Mouse (Mus musculus) ES-E14 (cell line): ENCODE data around the gene Clmn. TPM values are rescaled to one million over a fixed set of nuclear protein-coding genes. Genes with fewer than 3 reads are reported as not detected.
"Not testable (repeated sequence)": the region's sequence is repeated elsewhere in the genome, so short reads cannot be mapped to it uniquely, and the experiment has no call there.

Experiments used
- DNase-seq: peaks from one replicate; pipeline ENCODE4 v3.0.0-alpha.2; 2013; ENCODE audit warnings: low read depth, low spot score
- H3K27ac ChIP-seq: 2 replicates; pipeline ENCODE4 v1.5.1; 2012; ENCODE audit warnings: low read depth, mild to moderate bottlenecking, low read length, moderate library complexity, mixed read lengths; ENCODE audit not compliant: poor library complexity, insufficient read depth, severe bottlenecking
- H3K36me3 ChIP-seq: 2 replicates; pipeline ENCODE4 v1.6.1; 2012; ENCODE audit warnings: mild to moderate bottlenecking, low read length, moderate library complexity, mixed read lengths; ENCODE audit not compliant: control insufficient read depth, poor library complexity, insufficient read depth, severe bottlenecking
- H3K4me1 ChIP-seq, 2 experiments: fragments of 150-350 bp in 1 of 2; sonication (generic) in 1 of 2; 2 replicates each; pipeline ENCODE4 v1.6.1; 2012; ENCODE audit warnings: low read length in 2 of 2, mild to moderate bottlenecking in 1 of 2, mixed read lengths in 1 of 2; ENCODE audit not compliant: control insufficient read depth in 2 of 2, insufficient read depth in 2 of 2, poor library complexity in 1 of 2
- H3K4me3 ChIP-seq, 2 experiments: fragments of 150-350 bp in 1 of 2; sonication (generic) in 1 of 2; 2 replicates each; pipeline ENCODE4 v1.5.1; 2012; ENCODE audit warnings: low read length in 2 of 2, low read depth in 1 of 2, mild to moderate bottlenecking in 1 of 2, mixed read lengths in 1 of 2; ENCODE audit not compliant: insufficient read depth in 1 of 2, poor library complexity in 1 of 2, severe bottlenecking in 1 of 2
- H3K9ac ChIP-seq: 2 replicates; pipeline ENCODE4 v1.6.1; 2012; ENCODE audit warnings: low read depth, mild to moderate bottlenecking, low read length, mixed read lengths; ENCODE audit not compliant: poor library complexity, insufficient read depth, severe bottlenecking
- H3K9me3 ChIP-seq: fragments of 150-350 bp; sonication (generic); 2 replicates; pipeline ENCODE4 v1.6.1; 2012; ENCODE audit warnings: low read depth, mild to moderate bottlenecking, low read length; ENCODE audit not compliant: control insufficient read depth, insufficient read depth
- CHD2 ChIP-seq: IDR thresholded peaks from 2 replicates; pipeline ENCODE4 v1.6.1; 2014; ENCODE audit warnings: mild to moderate bottlenecking, low read depth, low read length, inconsistent platforms
- HCFC1 ChIP-seq: IDR thresholded peaks from 2 replicates; pipeline ENCODE4 v1.6.1; 2012; ENCODE audit warnings: low read length, inconsistent platforms, borderline replicate concordance; ENCODE audit not compliant: insufficient read depth
- MAFK ChIP-seq: IDR thresholded peaks from 2 replicates; pipeline ENCODE4 v1.6.1; 2014; ENCODE audit warnings: mild to moderate bottlenecking, low read depth, low read length, inconsistent platforms; ENCODE audit not compliant: insufficient read depth
- ZC3H11A ChIP-seq: IDR thresholded peaks from 2 replicates; pipeline ENCODE4 v1.6.1; 2012; ENCODE audit warnings: low read depth, mild to moderate bottlenecking, inconsistent platforms, low read length, borderline replicate concordance
- ZNF384 ChIP-seq: IDR thresholded peaks from 2 replicates; pipeline ENCODE4 v1.6.1; 2012; ENCODE audit warnings: low read depth, low read length, inconsistent platforms
- in situ Hi-C, 2 experiments: fragments of 600-800 bp; cut with MboI; formaldehyde crosslinking; loops; one replicate each; pipeline ENCODE4 v1.15.1; 2025; ENCODE audit warnings: low sequenced_read_pairs in 2 of 2, inconsistent platforms in 1 of 2; ENCODE audit not compliant: unreplicated experiment in 2 of 2
- total RNA-seq: library from RNA; depleted of rRNA; stranded (reverse); fragments of 300-350 nt; gene quantifications from 2 replicates; pipeline ENCODE4 v1.2.3, GENCODE M21; 2012

The Clmn gene
- total RNA-seq, 1 experiment = 3.1 TPM

- no peak for DNase-seq
Measured at GRCm38 (mm10) chr12:104829596-104830282, 35.1 kb downstream of the Clmn start.

GRCm38 (mm10) chr12:104828986-104829385, 35.9 kb downstream of the Clmn start:
- H3K4me3 ChIP-seq, H3K36me3 ChIP-seq, H3K27ac ChIP-seq, in situ Hi-C loops, DNase-seq, H3K4me1 ChIP-seq, H3K9me3 ChIP-seq, H3K9ac ChIP-seq: not testable (repeated sequence)

More at GRCm38 (mm10) chr12:104829596-104830282, 35.1 kb downstream of the Clmn start:
- Histone ChIP-seq H3K9ac (no peak overlapping the region), H3K4me1 (peaks cover 0 to 6% of the 10 kb centered on the region in 2 experiments; a peak in 1 of 4 replicates), H3K36me3 (no peaks in the 10 kb centered on the region), H3K27ac (no peak overlapping the region), H3K4me3 (no peak overlapping the region), H3K9me3 (no peaks in the 10 kb centered on the region)
- in situ Hi-C loops = no loop called here
- TF ChIP-seq MAFK (no peak), HCFC1 (no peak), CHD2 (no peak), ZC3H11A (no peak), ZNF384 (no peak)

- Histone ChIP-seq H3K27ac (no peak overlapping the region), H3K9me3 (no peaks in the 10 kb centered on the region), H3K4me3 (no peak overlapping the region), H3K9ac (no peak overlapping the region), H3K4me1 (peaks cover 0 to 6% of the 10 kb centered on the region in 2 experiments; a peak in 1 of 4 replicates), H3K36me3 (no peaks in the 10 kb centered on the region)
- DNase-seq = no peak
- no peak for TF ChIP-seq HCFC1
- no peak for TF ChIP-seq CHD2
- no peak for TF ChIP-seq MAFK
- no peak for TF ChIP-seq ZNF384
- no peak for TF ChIP-seq ZC3H11A
- in situ Hi-C loops = no loop called here
Measured at GRCm38 (mm10) chr12:104827721-104828120, 37.2 kb downstream of the Clmn start.

- H3K4me1 ChIP-seq = peaks cover 0 to 3% of the 10 kb centered on the region in 2 experiments; a peak in 1 of 4 replicates
- in situ Hi-C loops = no loop called here
Measured at GRCm38 (mm10) chr12:104824907-104825267, 40.0 kb downstream of the Clmn start.

More at GRCm38 (mm10) chr12:104824907-104825267, 40.0 kb downstream of the Clmn start:
- H3K36me3 ChIP-seq = no peaks in the 10 kb centered on the region
- DNase-seq = no peak
- no peak overlapping the region for H3K9ac ChIP-seq
- H3K4me3 ChIP-seq = no peak overlapping the region
- H3K27ac ChIP-seq = no peak overlapping the region
- H3K9me3 ChIP-seq = no peaks in the 10 kb centered on the region
- no peak for TF ChIP-seq ZNF384
- TF ChIP-seq MAFK = no peak
- no peak for TF ChIP-seq HCFC1
- no peak for TF ChIP-seq ZC3H11A
- TF ChIP-seq CHD2 = no peak
